Mouse (Mus musculus) gonadal fat pad, adult 2 months (tissue): ENCODE results near the gene Hsp90b1. TPM values are rescaled to one million over a fixed set of nuclear protein-coding genes. Genes with fewer than 3 reads are reported as not detected.
A peak's percentile ranks its signal among the peaks of the same experiment; 100 is the strongest.
"Not testable (repeated sequence)": the region's sequence is repeated elsewhere in the genome, so short reads cannot be mapped to it uniquely, and the experiment has no call there.

Source experiments
- DNase-seq: peaks from one replicate; pipeline ENCODE4 v3.0.0-alpha.2; 2012; ENCODE audit warnings: low read depth
- polyA plus RNA-seq: library from polyadenylated mRNA; depleted of rRNA; stranded (reverse); fragments of >200 nt; gene quantifications from 2 replicates; pipeline ENCODE4 v1.2.3, GENCODE M21; 2012; rRNA removed

The Hsp90b1 gene
- 119 and 246 TPM in 2 replicates for polyA plus RNA-seq

- DNase-seq = peak; percentile 98
These were observed at the start of gene Hsp90b1, which contains the start of gene Ttc41 for GRCm38 (mm10) chr10:86705318-86705921. Gene Hsp90b1 (minus strand): TSS chr10:86705509. Gene Ttc41 (plus strand): TSS chr10:86705811.

- no peak for DNase-seq
These were observed 39.0 kb upstream of the Hsp90b1 start for GRCm38 (mm10) chr10:86744306-86744705.

- no peak for DNase-seq
These were observed 37.6 kb upstream of the Hsp90b1 start for GRCm38 (mm10) chr10:86742918-86743317.

GRCm38 (mm10) chr10:86735036-86735435 is 29.7 kb upstream of the Hsp90b1 start:
- DNase-seq = no peak

- DNase-seq = no peak
These were observed 26.2 kb upstream of the Hsp90b1 start for GRCm38 (mm10) chr10:86731500-86731863.

- DNase-seq = no peak
These were observed 25.7 kb upstream of the Hsp90b1 start for GRCm38 (mm10) chr10:86730823-86731499.

GRCm38 (mm10) chr10:86728176-86728575 is 22.9 kb upstream of the Hsp90b1 start:
- no peak for DNase-seq

GRCm38 (mm10) chr10:86727548-86727980 is 22.3 kb upstream of the Hsp90b1 start:
- DNase-seq = no peak

GRCm38 (mm10) chr10:86712156-86712555 is 6.8 kb upstream of the Hsp90b1 start:
- DNase-seq = no peak

- no peak for DNase-seq
These were observed 1.8 kb upstream of the Hsp90b1 start for GRCm38 (mm10) chr10:86707134-86707533.

GRCm38 (mm10) chr10:86705922-86706752 is 828 bp upstream of the Hsp90b1 start:
- peak; percentile 96 for DNase-seq

GRCm38 (mm10) chr10:86704589-86705191 is 619 bp downstream of the Hsp90b1 start:
- no peak for DNase-seq

- no peak for DNase-seq
These were observed 1.2 kb downstream of the Hsp90b1 start for GRCm38 (mm10) chr10:86704141-86704540.

GRCm38 (mm10) chr10:86703375-86703774 is 1.9 kb downstream of the Hsp90b1 start:
- no peak for DNase-seq

GRCm38 (mm10) chr10:86702312-86702920 is 2.9 kb downstream of the Hsp90b1 start:
- DNase-seq = no peak

- DNase-seq = no peak
These were observed 4.3 kb downstream of the Hsp90b1 start for GRCm38 (mm10) chr10:86700973-86701372.

- no peak for DNase-seq
These were observed 5.1 kb downstream of the Hsp90b1 start for GRCm38 (mm10) chr10:86700251-86700650.

- DNase-seq = not testable (repeated sequence)
These were observed 19.3 kb downstream of the Hsp90b1 start for GRCm38 (mm10) chr10:86686017-86686360.

GRCm38 (mm10) chr10:86685179-86686016 is 19.9 kb downstream of the Hsp90b1 start:
- not testable (repeated sequence) for DNase-seq

- DNase-seq = not testable (repeated sequence)
These were observed 20.5 kb downstream of the Hsp90b1 start for GRCm38 (mm10) chr10:86684797-86685178.

- not testable (repeated sequence) for DNase-seq
These were observed 34.8 kb downstream of the Hsp90b1 start for GRCm38 (mm10) chr10:86670550-86670949.
